Mouse (Mus musculus): ENCODE data around the gene Bcl6.

DNA sequence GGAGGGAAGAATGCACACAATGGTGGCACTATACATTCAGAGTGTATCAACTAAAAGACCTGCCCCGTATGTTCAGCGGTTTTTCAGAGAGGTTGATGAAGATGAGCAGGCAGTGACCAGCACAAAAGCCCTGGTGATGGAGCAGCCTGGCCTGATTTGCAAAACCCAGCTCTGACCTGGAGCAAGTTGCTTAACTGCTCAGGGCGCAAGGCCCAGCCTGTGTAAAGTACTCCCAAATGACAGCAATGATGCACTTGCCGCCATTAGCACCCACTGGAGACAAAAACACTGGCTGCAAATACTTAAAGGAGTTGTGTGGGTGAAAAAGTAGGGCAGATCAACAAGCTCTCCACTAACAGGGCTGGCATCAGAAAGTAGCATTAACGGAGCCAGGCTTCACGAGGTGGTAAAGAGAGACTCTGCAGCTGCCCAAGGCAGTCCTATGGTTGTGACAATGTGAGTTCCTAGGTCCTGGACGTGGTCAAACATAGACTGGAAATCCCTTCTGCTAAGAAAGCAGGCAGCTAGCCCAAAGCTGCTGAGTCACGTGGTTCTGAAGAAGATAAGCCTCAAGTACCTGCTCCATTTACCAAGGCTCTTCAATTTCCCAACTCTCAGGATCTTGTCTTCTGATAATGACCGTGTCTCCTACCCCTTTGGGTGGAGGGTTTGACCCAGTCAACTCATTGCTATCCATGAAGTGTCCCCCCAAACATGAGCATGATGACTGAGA is 14.9 kb downstream of the Bcl6 start:
- TF ChIP-seq POLR2A (IDR thresholded peaks at IDR 0.05; ENCODE audit: insufficient read depth, low read length) (no peak), EP300 (IDR thresholded peaks at IDR 0.05; ENCODE audit: insufficient read depth, low read depth, low read length) (no peak)
